Mouse (Mus musculus) kidney, adult 2 months (tissue): ENCODE data around the gene Klhl2. TPM values are rescaled to one million over a fixed set of nuclear protein-coding genes. Genes with fewer than 3 reads are reported as not detected.

ENCODE experiments used
- DNase-seq: peaks from one replicate; pipeline ENCODE4 v3.0.0; 2021
- H3K27ac ChIP-seq: fragments of 200-500 bp; 2 replicates; pipeline ENCODE4 v1.5.1; 2012; ENCODE audit warnings: low read depth, low read length, control low read depth, inconsistent platforms; ENCODE audit not compliant: insufficient read depth
- H3K27me3 ChIP-seq: fragments of 200-500 bp; replicated peaks from 2 replicates; pipeline ENCODE4 v1.6.1; 2012; ENCODE audit warnings: mild to moderate bottlenecking, moderate library complexity, low read length, inconsistent platforms; ENCODE audit not compliant: control insufficient read depth, insufficient read depth
- H3K36me3 ChIP-seq: fragments of 200-500 bp; 2 replicates; pipeline ENCODE4 v1.6.1; 2012; ENCODE audit warnings: mild to moderate bottlenecking, moderate library complexity, low read length, inconsistent platforms; ENCODE audit not compliant: control insufficient read depth, insufficient read depth
- H3K4me1 ChIP-seq: fragments of 200-500 bp; 2 replicates; pipeline ENCODE4 v1.6.1; 2011; ENCODE audit warnings: low read length; ENCODE audit not compliant: control insufficient read depth, insufficient read depth
- H3K4me3 ChIP-seq: fragments of 200-500 bp; 2 replicates; pipeline ENCODE4 v1.5.1; 2011; ENCODE audit warnings: mild to moderate bottlenecking, low read depth, low read length, control low read depth; ENCODE audit not compliant: insufficient read depth
- CTCF ChIP-seq: fragments of 200-500 bp; conservative IDR thresholded peaks from 2 replicates; pipeline ENCODE4 v1.5.1; 2011; ENCODE audit warnings: low read depth, mild to moderate bottlenecking, control low read depth, low read length, moderate library complexity, mixed read lengths; ENCODE audit not compliant: insufficient read depth, insufficient read length
- POLR2A ChIP-seq: fragments of 200-500 bp; IDR thresholded peaks from one replicate; pipeline ENCODE4 v1.6.1; 2011; ENCODE audit warnings: low read depth, low read length, control low read depth
- WGBS: fragments of 180-500 bp; shearing (Covaris S2); methylation state at CpG from one replicate; pipeline ENCODE4 v1.1.7; 2018; 5-methylcytosine and 5-hydroxymethylcytosine counted together
- polyA plus RNA-seq: library from polyadenylated mRNA; depleted of rRNA; stranded (reverse); fragments of >200 nt; gene quantifications from 2 replicates; pipeline ENCODE4 v1.2.3, GENCODE M21; 2012

Klhl2 gene
- polyA plus RNA-seq, 1 experiment, result 15.6 TPM

DNA sequence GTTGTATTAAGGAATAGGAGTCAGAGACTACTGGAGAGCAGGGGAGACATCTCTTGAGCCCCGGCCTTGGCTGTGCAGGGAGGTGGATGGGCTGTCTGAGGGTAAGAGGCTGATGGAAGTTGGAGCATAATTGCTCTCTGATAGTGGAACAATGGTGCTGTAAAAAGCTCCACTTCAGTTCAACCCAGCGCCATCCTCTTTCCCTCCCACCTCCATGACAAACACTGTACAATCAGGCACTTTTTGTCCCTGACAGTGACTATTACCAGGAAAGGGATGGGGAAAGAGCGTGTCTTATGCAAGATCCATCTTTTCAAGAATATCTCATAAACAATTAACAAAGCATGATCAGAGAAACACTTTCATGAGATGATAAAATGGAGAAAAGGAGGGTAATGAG is 6.6 kb downstream of the Klhl2 start:
- Histone ChIP-seq H3K4me3 (no peak overlapping the region), H3K27me3 (no peaks in the 10 kb centered on the region), H3K27ac (no peak overlapping the region), H3K36me3 (no peaks in the 10 kb centered on the region), H3K4me1 (peaks cover 6% of the 10 kb centered on the region; the same call in 1 of the 2 replicates)
- WGBS, result 88% methylated on average over 3 of the region's 3 CpGs
- no peak for TF ChIP-seq POLR2A
- TF ChIP-seq CTCF, result no peak
- no peak for DNase-seq

DNA sequence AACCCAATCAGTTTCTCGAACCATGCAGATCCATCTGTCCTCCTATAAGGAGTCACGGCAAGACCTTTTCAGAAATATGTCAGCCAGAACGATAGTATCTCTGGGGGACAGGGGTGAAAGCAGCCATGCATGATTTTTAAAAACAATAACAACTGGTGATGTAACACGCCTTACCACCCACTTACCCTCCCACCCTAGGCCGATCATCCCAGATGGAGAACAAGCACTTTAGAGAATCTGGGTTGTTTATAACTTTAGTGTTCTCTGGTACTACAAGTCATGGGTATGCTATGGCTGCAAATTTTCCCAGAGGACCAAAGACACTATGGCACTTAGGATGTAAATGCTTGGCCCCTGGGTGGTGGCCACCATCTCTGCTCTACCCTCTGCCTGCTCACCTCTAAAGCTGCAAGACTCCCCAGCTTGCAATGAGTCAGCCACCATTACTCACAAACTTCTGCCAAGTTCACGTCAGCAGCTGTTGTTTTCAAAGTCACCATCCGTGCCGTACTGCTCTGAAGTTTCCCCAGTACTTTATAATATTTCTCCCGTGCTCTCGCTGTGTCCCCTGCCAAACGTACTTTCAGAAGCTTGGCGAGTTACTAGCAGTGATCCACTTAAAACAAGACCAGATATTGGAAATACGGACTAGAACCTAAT is 7.9 kb downstream of the Klhl2 start:
- Histone ChIP-seq H3K36me3 (no peaks in the 10 kb centered on the region), H3K27ac (peak overlapping the region; percentile 26; the same call in 1 of the 2 replicates), H3K4me3 (no peak overlapping the region), H3K27me3 (no peaks in the 10 kb centered on the region), H3K4me1 (peaks cover 9% of the 10 kb centered on the region; the same call in 1 of the 2 replicates)
- peak; percentile 45 for DNase-seq
- WGBS, result 73% methylated on average over 13 of the region's 13 CpGs
- TF ChIP-seq POLR2A (no peak), CTCF (no peak)

DNA sequence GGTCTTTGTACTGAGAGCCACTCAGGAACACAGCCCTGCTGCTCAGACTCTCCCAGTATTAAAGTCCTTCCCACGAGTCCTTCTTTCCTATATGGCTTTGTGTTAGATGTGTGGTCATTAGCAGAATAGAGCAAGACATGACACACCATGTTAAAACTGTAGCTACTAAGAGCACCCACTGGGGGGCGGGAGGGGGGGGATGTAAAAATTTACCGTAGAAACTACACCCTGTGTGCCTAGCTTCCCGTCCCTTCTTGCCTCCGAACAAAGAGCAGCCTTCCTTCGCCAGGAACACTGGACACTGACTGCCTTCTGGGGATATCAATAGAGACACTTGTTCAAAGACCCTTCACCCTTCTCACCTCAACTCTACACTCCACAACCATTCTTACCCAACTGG is 10.2 kb downstream of the Klhl2 start:
- WGBS, result 81% methylated on average over 6 of the region's 6 CpGs
- TF ChIP-seq CTCF (no peak), POLR2A (no peak)
- no peaks in the 10 kb centered on the region for H3K36me3 ChIP-seq
- no peak overlapping the region for H3K4me3 ChIP-seq
- no peak for DNase-seq
- no peaks in the 10 kb centered on the region for H3K27me3 ChIP-seq
- no peak overlapping the region for H3K27ac ChIP-seq
- peaks cover 7% of the 10 kb centered on the region; the same call in 1 of the 2 replicates for H3K4me1 ChIP-seq

DNA sequence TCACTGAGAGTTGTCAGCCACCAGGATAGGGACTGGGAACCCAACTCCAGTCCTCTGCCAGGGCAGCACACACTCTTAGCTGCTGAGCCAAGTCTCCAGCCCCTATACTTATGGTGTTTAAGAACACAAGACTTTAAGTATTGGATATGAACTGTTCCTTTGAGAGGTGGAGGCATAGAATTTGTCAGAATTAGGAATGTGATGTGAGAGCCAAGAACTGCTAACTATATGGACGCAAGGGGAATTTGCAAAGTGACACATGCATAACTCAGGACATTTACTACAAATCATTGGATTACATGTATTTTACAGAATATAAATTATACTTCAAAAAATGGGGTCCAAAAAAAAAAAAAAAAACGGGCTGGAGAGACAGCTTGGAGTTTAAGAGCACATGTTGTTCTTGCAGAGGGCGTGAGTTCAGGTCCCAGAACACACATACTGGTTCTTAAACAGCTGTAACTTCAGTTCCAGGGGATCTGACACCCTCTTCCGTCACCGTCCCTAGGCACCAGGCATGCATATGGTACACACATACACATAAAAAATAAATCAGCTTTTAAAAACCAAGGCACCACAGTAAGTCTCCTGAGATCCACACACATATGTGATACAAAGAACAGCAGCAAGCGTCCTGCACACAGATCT is 14.2 kb downstream of the Klhl2 start:
- no peak for TF ChIP-seq POLR2A
- no peak for TF ChIP-seq CTCF
- peaks cover 11% of the 10 kb centered on the region; the same call in 1 of the 2 replicates for H3K4me1 ChIP-seq
- 80% methylated on average over 6 of the region's 6 CpGs for WGBS
- no peaks in the 10 kb centered on the region for H3K36me3 ChIP-seq
- no peaks in the 10 kb centered on the region for H3K27me3 ChIP-seq
- no peak overlapping the region for H3K27ac ChIP-seq
- no peak for DNase-seq
- no peak overlapping the region for H3K4me3 ChIP-seq

DNA sequence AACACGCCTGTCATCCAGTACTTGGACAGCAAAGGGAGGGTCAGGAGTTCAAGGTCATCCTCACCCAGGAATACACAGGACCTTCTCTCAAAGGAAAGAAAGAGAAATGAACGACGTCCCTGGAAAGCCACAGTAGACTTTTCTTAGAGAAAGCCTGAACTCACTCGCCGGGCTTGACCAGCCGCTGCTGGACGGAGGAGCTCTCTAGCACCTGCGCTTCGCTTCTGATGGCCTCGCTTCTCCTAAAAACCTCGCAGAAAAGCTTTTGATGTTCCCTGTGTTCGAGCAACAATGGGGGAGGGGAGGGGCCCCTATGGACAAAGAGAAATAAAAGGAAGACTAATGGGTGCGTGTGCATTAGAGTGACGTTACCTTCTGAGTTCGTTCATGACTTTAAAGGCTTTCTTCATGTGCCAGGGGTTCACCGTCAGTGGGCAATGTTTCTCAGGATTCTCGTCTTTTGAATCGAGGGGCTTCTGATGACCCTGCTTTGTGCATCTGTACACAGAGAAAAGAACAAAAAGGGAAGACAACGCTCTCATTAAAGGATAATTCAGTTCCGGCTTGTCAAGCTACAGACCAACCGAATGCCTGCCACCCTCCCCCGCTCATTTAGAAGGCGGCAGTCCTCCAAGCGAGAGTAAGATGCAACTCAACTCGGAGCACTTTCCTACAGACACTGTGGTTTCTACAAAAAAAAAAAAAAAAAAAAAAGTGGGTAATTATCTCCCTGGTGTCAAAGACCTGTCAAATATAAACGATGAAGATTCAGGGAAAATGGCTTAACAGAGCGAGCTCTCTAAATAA is 15.5 kb downstream of the Klhl2 start:
- peaks cover 11% of the 10 kb centered on the region; the same call in 1 of the 2 replicates for H3K4me1 ChIP-seq
- peaks cover 2% of the 10 kb centered on the region; the same call in 1 of the 2 replicates for H3K36me3 ChIP-seq
- 74% methylated on average over 27 of the region's 27 CpGs for WGBS
- no peak overlapping the region for H3K27ac ChIP-seq
- no peak overlapping the region for H3K4me3 ChIP-seq
- no peak for DNase-seq
- TF ChIP-seq CTCF, result no peak
- no peak for TF ChIP-seq POLR2A
- H3K27me3 ChIP-seq, result no peaks in the 10 kb centered on the region

DNA sequence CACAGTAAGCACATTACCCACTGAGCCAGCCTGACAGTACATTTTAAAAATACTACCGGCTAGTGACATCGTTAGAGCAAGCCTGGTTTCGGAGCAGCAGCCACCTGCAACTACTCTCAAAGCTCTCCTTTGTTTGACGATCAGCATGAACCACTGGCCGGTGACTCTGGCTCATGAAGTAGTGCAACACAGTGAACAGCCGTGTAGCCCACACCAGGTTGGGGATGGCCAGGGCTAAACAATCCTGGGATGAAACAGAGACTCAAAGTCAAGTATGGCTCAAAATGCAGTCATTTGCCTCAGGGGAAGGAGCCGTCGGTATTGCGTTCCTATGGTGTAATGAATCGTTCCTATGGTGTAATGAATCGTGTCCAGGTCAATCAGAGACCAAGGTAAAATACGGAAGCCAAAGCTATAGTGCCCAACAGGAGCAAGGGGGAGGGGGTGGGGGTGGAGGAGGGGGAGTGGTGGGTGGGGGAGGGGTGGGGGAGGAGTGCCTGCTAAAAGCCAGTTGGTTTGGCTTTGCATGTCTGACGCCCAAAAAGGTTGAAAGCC is 17.2 kb downstream of the Klhl2 start:
- WGBS, result 59% methylated on average over 13 of the region's 13 CpGs
- TF ChIP-seq CTCF (no peak), POLR2A (no peak)
- Histone ChIP-seq H3K27ac (no peak overlapping the region), H3K4me1 (peaks cover 11% of the 10 kb centered on the region; the same call in 1 of the 2 replicates), H3K36me3 (peaks cover 2% of the 10 kb centered on the region; the same call in 1 of the 2 replicates), H3K4me3 (no peak overlapping the region), H3K27me3 (no peaks in the 10 kb centered on the region)
- DNase-seq, result no peak
